Mouse (Mus musculus) E14TG2a.4 (cell line): ENCODE measurements around the gene Snapc2.

Source experiments
- CTCF ChIP-seq: conservative IDR thresholded peaks from 2 replicates; pipeline ENCODE4 v1.5.1; 2014; ENCODE audit warnings: low read length
- NANOG ChIP-seq: IDR thresholded peaks from 2 replicates; pipeline ENCODE4 v1.6.1; 2014; ENCODE audit warnings: borderline replicate concordance, low read length, mixed read lengths
- POU5F1 ChIP-seq: IDR thresholded peaks from 2 replicates; pipeline ENCODE4 v1.6.1; 2014; ENCODE audit warnings: low read length, borderline replicate concordance

- no peak for TF ChIP-seq CTCF
- no peak for TF ChIP-seq POU5F1
- no peak for TF ChIP-seq NANOG
Observed at GRCm38 (mm10) chr8:4212809-4213209, 40.1 kb upstream of the Snapc2 start.
